Mouse (Mus musculus) neutrophil, adult 5-6 weeks (primary cell): ENCODE measurements around the gene Bcl7c. TPM values are rescaled to one million over a fixed set of nuclear protein-coding genes. Genes with fewer than 3 reads are reported as not detected.
"Not testable (repeated sequence)": the region's sequence is repeated elsewhere in the genome, so short reads cannot be mapped to it uniquely, and the experiment has no call there.

Experiments used
- ATAC-seq: fragments of 151-379, 151-347 bp; 2 replicates; pipeline ENCODE4 v1.8.0; 2017; ENCODE audit warnings: mild to moderate bottlenecking, moderate TSS enrichment; ENCODE audit not compliant: insufficient number of reproducible peaks, poor library complexity, low FRiP score, severe bottlenecking; ENCODE audit errors: extremely low read depth
- total RNA-seq: library from RNA; stranded (forward); fragments of 200-1000 nt; gene quantifications from 2 replicates; pipeline ENCODE4 v1.2.3, GENCODE M21; 2017

The Bcl7c gene
- total RNA-seq, 1 experiment from 2014 or later = 11.6 TPM

GRCm38 (mm10) chr7:127719258-127719657 is 10.5 kb upstream of the Bcl7c start:
- no peak for ATAC-seq

GRCm38 (mm10) chr7:127718339-127718738 is 9.6 kb upstream of the Bcl7c start:
- no peak for ATAC-seq

GRCm38 (mm10) chr7:127716992-127717391 is 8.3 kb upstream of the Bcl7c start:
- ATAC-seq = peak; percentile 39; the same call in 1 of the 2 replicates

GRCm38 (mm10) chr7:127714816-127715215 is 6.1 kb upstream of the Bcl7c start:
- ATAC-seq = no peak

- ATAC-seq = no peak
These were observed 4.0 kb upstream of the Bcl7c start, which contains the start of gene Ctf1 for GRCm38 (mm10) chr7:127712461-127713385. Ctf1 (plus strand) TSS chr7:127712736.

GRCm38 (mm10) chr7:127711456-127711855 is 2.7 kb upstream of the Bcl7c start:
- no peak for ATAC-seq

- no peak for ATAC-seq
These were observed 2.3 kb upstream of the Bcl7c start for GRCm38 (mm10) chr7:127711031-127711430.

GRCm38 (mm10) chr7:127709261-127709979 is 687 bp upstream of the Bcl7c start:
- no peak for ATAC-seq

- no peak for ATAC-seq
These were observed 851 bp downstream of the Bcl7c start for GRCm38 (mm10) chr7:127707957-127708206.

GRCm38 (mm10) chr7:127707045-127707956 is 1.4 kb downstream of the Bcl7c start:
- no peak for ATAC-seq

- ATAC-seq = no peak
These were observed 3.0 kb downstream of the Bcl7c start for GRCm38 (mm10) chr7:127705706-127706105.

GRCm38 (mm10) chr7:127704598-127704997 is 4.1 kb downstream of the Bcl7c start:
- no peak for ATAC-seq

- ATAC-seq = no peak
These were observed 5.1 kb downstream of the Bcl7c start for GRCm38 (mm10) chr7:127703561-127704178.

- no peak for ATAC-seq
These were observed 7.9 kb downstream of the Bcl7c start for GRCm38 (mm10) chr7:127700712-127701331.

- no peak for ATAC-seq
These were observed 9.7 kb downstream of the Bcl7c start for GRCm38 (mm10) chr7:127698986-127699385.

GRCm38 (mm10) chr7:127693730-127694129 is 15.0 kb downstream of the Bcl7c start:
- ATAC-seq = not testable (repeated sequence)

- no peak for ATAC-seq
These were observed 15.4 kb downstream of the Bcl7c start for GRCm38 (mm10) chr7:127693290-127693689.

- no peak for ATAC-seq
These were observed 17.3 kb downstream of the Bcl7c start for GRCm38 (mm10) chr7:127691221-127691989.
